Mouse (Mus musculus): Measurements from ENCODE around the gene Nat8f6. TPM values are rescaled to one million over a fixed set of nuclear protein-coding genes. Genes with fewer than 3 reads are reported as not detected.
"Not testable (repeated sequence)": the region's sequence is repeated elsewhere in the genome, so short reads cannot be mapped to it uniquely, and the experiment has no call there.

The Nat8f6 gene
- polyA plus RNA-seq, 1 experiment from 2014 or later: not detected

DNA sequence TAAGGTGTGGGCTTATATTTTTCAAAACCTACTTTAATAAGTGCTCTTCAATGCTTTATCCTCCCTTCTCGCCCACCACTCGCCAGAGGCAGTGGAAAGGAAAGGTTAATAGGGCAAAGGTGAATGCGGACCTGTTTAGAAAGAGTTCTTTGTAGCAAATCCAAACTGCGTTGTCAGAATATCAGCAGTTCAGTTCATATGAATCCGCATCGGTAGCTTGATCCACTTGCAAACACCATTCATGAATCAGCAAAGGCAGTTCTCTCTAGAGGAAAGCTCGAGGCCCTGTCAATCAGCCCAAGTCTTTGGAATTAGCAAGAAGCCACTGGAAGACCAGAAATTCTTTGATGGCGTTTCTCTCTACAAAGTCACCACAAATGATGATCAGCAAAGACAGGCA lies 17.9 kb upstream of the Nat8f6 start:
- ATAC-seq: no peak
- H3K4me2 ChIP-seq (ENCODE audit: low read length): no peak overlapping the region
- no peaks in the 10 kb centered on the region for H3K9me3 ChIP-seq (replicated peaks; ENCODE audit: control insufficient read depth, low read length, poor library complexity, severe bottlenecking)
- H3K4me3 ChIP-seq (ENCODE audit: low read depth, low read length): no peak overlapping the region
- 60% methylated on average over 8 of the region's 8 CpGs for WGBS
- H3K9ac ChIP-seq (ENCODE audit: low read depth, low read length): no peak overlapping the region
- H3K27ac ChIP-seq (ENCODE audit: low read length): no peak overlapping the region
- no peaks in the 10 kb centered on the region for H3K4me1 ChIP-seq (ENCODE audit: control insufficient read depth, insufficient read depth, low read length)
- H3K27me3 ChIP-seq (ENCODE audit: control insufficient read depth, insufficient read depth, low read depth, low read length): no peaks in the 10 kb centered on the region
- no peaks in the 10 kb centered on the region for H3K36me3 ChIP-seq (ENCODE audit: control insufficient read depth, insufficient read depth, low read length)

DNA sequence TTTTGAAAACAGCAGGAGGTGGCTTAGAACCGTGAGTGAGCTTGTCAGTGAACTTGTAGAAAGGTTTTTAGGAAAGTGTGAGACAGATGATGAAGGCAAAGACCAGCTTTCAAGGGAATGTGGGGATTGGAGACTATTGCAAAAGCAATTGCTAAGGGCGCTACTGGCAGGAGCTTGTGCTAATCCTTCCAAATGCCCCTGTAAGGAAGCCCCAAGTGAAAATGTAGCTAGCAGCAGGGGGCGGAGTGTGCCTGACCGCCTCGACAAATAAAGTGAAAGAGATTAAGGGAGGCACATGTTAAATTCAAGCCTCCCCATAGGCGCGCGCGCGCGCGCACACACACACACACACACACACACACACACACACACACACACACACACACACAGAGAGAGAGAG lies 16.6 kb upstream of the Nat8f6 start:
- not testable (repeated sequence) for H3K4me1 ChIP-seq (ENCODE audit: control insufficient read depth, insufficient read depth, low read length); H3K9me3 ChIP-seq (replicated peaks; ENCODE audit: control insufficient read depth, low read length, poor library complexity, severe bottlenecking); H3K4me2 ChIP-seq (ENCODE audit: low read length); H3K4me3 ChIP-seq (ENCODE audit: low read depth, low read length); H3K9ac ChIP-seq (ENCODE audit: low read depth, low read length); H3K36me3 ChIP-seq (ENCODE audit: control insufficient read depth, insufficient read depth, low read length); ATAC-seq; H3K27me3 ChIP-seq (ENCODE audit: control insufficient read depth, insufficient read depth, low read depth, low read length); H3K27ac ChIP-seq (ENCODE audit: low read length)
- WGBS: 11% methylated on average over 12 of the region's 12 CpGs

DNA sequence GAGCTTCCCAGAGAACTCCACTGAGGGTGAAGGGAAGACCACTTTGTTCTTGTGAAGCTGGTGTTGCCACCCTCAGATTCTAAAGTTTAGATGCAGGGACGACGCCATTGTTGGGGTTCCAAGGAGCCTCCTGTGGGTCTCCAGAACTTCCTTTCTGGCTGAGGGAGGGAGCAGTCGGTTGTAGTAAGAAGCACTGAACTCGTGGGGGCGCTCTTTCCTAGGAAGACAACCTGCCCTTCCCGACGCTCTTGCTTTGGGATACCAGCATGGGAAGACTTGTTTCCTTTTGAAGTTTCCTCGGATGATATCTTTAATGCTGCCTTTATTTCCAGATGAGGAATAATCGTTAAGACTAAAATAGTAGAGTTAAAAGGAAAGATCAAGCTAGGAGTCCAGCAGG lies 16.1 kb upstream of the Nat8f6 start:
- 14% methylated on average over 8 of the region's 9 CpGs for WGBS
- not testable (repeated sequence) for H3K4me1 ChIP-seq (ENCODE audit: control insufficient read depth, insufficient read depth, low read length)

DNA sequence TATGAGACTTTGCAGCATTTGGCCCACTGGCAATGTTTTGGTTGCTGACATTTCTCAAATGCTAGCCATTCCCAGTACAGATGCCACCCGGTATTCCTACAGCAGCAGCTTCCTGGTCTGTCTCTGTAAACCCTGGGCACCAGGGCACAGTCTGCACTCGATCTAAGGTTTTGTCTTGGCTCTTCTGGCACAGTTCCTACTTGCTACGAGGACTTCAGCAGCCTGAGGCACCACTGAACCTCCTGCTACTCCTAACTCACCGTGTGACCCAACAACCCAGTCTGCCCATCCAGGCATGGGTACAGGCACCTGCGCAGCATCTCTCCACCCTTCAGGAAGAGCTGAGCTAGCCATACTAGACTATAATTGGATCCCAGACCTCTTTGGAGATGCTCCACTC lies 15.3 kb upstream of the Nat8f6 start:
- H3K27me3 ChIP-seq (ENCODE audit: control insufficient read depth, insufficient read depth, low read depth, low read length); ATAC-seq; H3K36me3 ChIP-seq (ENCODE audit: control insufficient read depth, insufficient read depth, low read length); H3K9me3 ChIP-seq (replicated peaks; ENCODE audit: control insufficient read depth, low read length, poor library complexity, severe bottlenecking); H3K4me2 ChIP-seq (ENCODE audit: low read length); H3K27ac ChIP-seq (ENCODE audit: low read length); H3K9ac ChIP-seq (ENCODE audit: low read depth, low read length); H3K4me3 ChIP-seq (ENCODE audit: low read depth, low read length); H3K4me1 ChIP-seq (ENCODE audit: control insufficient read depth, insufficient read depth, low read length): not testable (repeated sequence)
- 79% methylated on average over 5 of the region's 5 CpGs for WGBS

More for the DNA sequence above, 16.1 kb upstream of the Nat8f6 start:
- not testable (repeated sequence) for H3K27me3 ChIP-seq (ENCODE audit: control insufficient read depth, insufficient read depth, low read depth, low read length); ATAC-seq; H3K9ac ChIP-seq (ENCODE audit: low read depth, low read length); H3K9me3 ChIP-seq (replicated peaks; ENCODE audit: control insufficient read depth, low read length, poor library complexity, severe bottlenecking); H3K4me3 ChIP-seq (ENCODE audit: low read depth, low read length); H3K36me3 ChIP-seq (ENCODE audit: control insufficient read depth, insufficient read depth, low read length); H3K27ac ChIP-seq (ENCODE audit: low read length); H3K4me2 ChIP-seq (ENCODE audit: low read length)

DNA sequence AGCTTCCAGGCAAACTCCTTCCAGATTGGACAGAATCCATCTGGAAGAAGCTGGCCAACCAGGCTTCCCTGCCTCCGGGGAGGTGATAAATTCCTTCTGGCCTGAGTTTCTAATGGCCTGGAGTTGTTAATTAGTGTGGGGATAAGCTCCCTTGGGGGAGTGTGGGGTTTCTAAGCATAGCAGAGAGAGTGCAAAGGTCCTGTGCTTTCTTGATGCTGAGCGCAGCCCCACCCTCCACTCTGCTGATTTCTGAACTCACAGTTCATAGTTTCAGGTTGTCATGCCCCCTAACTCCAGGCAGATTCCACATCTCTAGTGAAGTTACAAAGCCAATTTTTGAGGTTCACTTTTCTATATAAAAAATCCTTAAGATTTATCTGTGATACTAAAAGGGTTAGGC lies 14.3 kb upstream of the Nat8f6 start:
- ATAC-seq; H3K9me3 ChIP-seq (replicated peaks; ENCODE audit: control insufficient read depth, low read length, poor library complexity, severe bottlenecking); H3K9ac ChIP-seq (ENCODE audit: low read depth, low read length); H3K4me1 ChIP-seq (ENCODE audit: control insufficient read depth, insufficient read depth, low read length); H3K27ac ChIP-seq (ENCODE audit: low read length); H3K4me3 ChIP-seq (ENCODE audit: low read depth, low read length); H3K4me2 ChIP-seq (ENCODE audit: low read length); H3K27me3 ChIP-seq (ENCODE audit: control insufficient read depth, insufficient read depth, low read depth, low read length); H3K36me3 ChIP-seq (ENCODE audit: control insufficient read depth, insufficient read depth, low read length): not testable (repeated sequence)
- WGBS: 82% methylated on average over 1 of the region's 2 CpGs

DNA sequence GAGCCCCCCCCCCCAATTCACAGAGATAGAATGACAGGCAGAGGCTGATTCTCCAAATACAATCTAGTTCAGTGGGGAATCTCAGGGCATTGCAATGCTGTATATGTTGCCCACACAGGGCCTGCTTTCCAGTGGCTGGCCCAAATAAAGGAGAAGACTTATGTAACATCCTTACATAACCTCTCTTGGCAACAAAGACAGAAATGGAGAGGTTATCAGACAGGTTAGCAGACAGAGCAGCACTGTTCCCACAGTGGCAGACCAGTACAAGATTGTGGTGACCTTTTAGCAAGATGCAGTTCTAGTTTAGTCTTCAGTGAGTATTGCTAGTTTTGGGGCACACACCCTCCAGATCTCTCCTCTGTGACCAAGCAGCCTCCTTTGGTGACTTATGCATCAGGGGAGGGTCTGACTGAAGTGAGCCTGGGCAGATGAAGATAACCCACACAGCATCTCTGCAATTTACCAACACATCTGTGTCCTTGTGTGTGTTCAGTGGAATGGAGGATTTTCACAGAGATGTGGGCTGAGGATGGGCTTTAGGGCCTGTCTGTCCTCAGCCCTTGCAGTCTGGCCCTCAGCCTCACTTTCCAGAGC lies 13.8 kb upstream of the Nat8f6 start:
- H3K27me3 ChIP-seq (ENCODE audit: control insufficient read depth, insufficient read depth, low read depth, low read length); H3K4me2 ChIP-seq (ENCODE audit: low read length); H3K9me3 ChIP-seq (replicated peaks; ENCODE audit: control insufficient read depth, low read length, poor library complexity, severe bottlenecking); H3K4me3 ChIP-seq (ENCODE audit: low read depth, low read length); H3K36me3 ChIP-seq (ENCODE audit: control insufficient read depth, insufficient read depth, low read length); H3K9ac ChIP-seq (ENCODE audit: low read depth, low read length); H3K4me1 ChIP-seq (ENCODE audit: control insufficient read depth, insufficient read depth, low read length); H3K27ac ChIP-seq (ENCODE audit: low read length); ATAC-seq: not testable (repeated sequence)

DNA sequence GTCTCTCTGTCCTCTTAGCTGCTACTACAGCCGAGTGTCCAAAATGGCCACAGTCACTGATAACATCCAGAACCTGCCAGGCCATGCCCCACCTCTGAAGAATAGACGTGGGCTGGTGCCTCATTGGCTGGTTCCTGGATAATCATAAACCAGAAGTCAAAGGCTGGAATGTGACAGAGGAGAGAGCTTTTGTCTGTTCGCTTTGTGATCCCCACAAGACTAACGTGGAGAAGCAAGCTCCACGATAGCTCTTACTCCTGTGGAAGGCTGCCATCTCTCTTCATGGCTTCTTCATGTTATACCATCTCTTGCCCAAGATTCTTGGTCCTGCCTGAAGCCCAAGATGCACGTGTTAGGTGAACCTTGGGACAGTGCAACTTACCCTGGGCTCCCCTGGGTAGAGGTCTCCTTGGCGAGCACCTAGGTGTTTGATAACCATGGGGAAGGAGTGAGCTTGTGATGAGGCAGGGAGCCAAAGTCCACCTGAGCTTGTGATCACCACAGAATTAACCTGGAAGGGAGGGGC lies 11.1 kb upstream of the Nat8f6 start, which contains the start of gene Nat8:
Gene Nat8, minus strand, starts transcription at position 287 of the 526 bp plus-strand sequence.
- Histone ChIP-seq H3K27me3 (ENCODE audit: control insufficient read depth, insufficient read depth, low read depth, low read length) (no peaks in the 10 kb centered on the region), H3K4me3 (ENCODE audit: low read depth, low read length) (no peak within 1 kb of the TSS), H3K27ac (ENCODE audit: low read length) (no peak within 1 kb of the TSS), H3K9me3 (replicated peaks; ENCODE audit: control insufficient read depth, low read length, poor library complexity, severe bottlenecking) (no peaks in the 10 kb centered on the region), H3K9ac (ENCODE audit: low read depth, low read length) (no peak within 1 kb of the TSS), H3K4me1 (ENCODE audit: control insufficient read depth, insufficient read depth, low read length) (no peaks in the 10 kb centered on the region), H3K4me2 (ENCODE audit: low read length) (no peak within 1 kb of the TSS), H3K36me3 (ENCODE audit: control insufficient read depth, insufficient read depth, low read length) (no peaks in the 10 kb centered on the region)
- 83% methylated on average over 7 of the region's 7 CpGs for WGBS
- ATAC-seq: no peak

DNA sequence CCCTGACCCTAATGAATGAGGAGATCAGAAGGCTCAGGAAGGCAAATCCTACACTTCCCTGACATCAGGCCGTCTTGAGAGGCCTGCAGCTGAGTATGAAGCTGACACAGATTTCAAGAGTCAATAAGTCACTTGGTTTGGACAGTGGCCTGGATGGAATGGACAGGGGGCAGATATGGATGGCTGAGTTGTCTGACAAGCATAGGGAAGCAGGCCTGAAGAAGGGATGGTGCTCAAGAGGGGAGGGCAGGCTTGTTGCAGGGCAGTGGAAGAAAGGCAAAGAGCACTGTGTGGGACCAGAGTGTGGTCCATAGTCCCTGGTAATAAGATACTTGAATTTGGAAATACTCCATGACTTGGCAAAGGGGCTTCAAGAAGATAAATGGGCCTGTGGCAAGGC lies 8.7 kb upstream of the Nat8f6 start:
- Histone ChIP-seq H3K4me2 (ENCODE audit: low read length) (no peak overlapping the region), H3K27me3 (ENCODE audit: control insufficient read depth, insufficient read depth, low read depth, low read length) (no peaks in the 10 kb centered on the region), H3K9me3 (replicated peaks; ENCODE audit: control insufficient read depth, low read length, poor library complexity, severe bottlenecking) (no peaks in the 10 kb centered on the region), H3K9ac (ENCODE audit: low read depth, low read length) (no peak overlapping the region), H3K27ac (ENCODE audit: low read length) (no peak overlapping the region), H3K4me3 (ENCODE audit: low read depth, low read length) (no peak overlapping the region), H3K4me1 (ENCODE audit: control insufficient read depth, insufficient read depth, low read length) (no peaks in the 10 kb centered on the region), H3K36me3 (ENCODE audit: control insufficient read depth, insufficient read depth, low read length) (no peaks in the 10 kb centered on the region)
- no peak for ATAC-seq
- 42% methylated on average over 1 of the region's 1 CpGs for WGBS

DNA sequence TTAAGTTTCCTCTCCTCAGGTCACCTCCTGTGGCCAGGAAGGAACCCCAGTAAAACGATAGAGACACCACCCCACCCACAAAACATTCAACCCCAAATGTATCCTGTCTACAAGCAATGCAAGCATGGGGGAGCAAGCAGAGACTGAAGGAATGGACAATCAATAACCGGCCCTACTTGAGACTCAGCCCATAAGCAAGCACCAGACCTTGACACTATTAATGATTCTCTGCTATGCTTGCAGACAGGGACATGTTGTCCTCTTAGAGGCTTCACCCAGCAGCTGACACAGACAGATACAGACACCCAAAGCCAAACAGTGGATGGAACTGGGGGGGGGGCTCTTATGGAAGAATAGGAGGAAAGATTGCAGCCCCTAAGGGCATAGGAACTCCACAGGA lies 5.1 kb upstream of the Nat8f6 start:
- Histone ChIP-seq H3K27me3 (ENCODE audit: control insufficient read depth, insufficient read depth, low read depth, low read length) (no peaks in the 10 kb centered on the region), H3K36me3 (ENCODE audit: control insufficient read depth, insufficient read depth, low read length) (no peaks in the 10 kb centered on the region), H3K4me2 (ENCODE audit: low read length) (no peak overlapping the region), H3K9me3 (replicated peaks; ENCODE audit: control insufficient read depth, low read length, poor library complexity, severe bottlenecking) (no peaks in the 10 kb centered on the region), H3K27ac (ENCODE audit: low read length) (no peak overlapping the region), H3K9ac (ENCODE audit: low read depth, low read length) (no peak overlapping the region), H3K4me1 (ENCODE audit: control insufficient read depth, insufficient read depth, low read length) (no peaks in the 10 kb centered on the region), H3K4me3 (ENCODE audit: low read depth, low read length) (no peak overlapping the region)
- WGBS: 86% methylated on average over 2 of the region's 2 CpGs
- no peak for ATAC-seq

All from midbrain, embryonic 16.5 days (tissue).